8 mouse cellular contexts compared by ENCODE assay signal in genomic region chr7:144789601-144790556, GRCm38 (mm10). TPM values are rescaled to one million over a fixed set of nuclear protein-coding genes. Genes with fewer than 3 reads are reported as not detected.
A peak's percentile ranks its signal among the peaks of the same experiment; 100 is the strongest.
DNase-seq lines count a peak whose midpoint lies in the region; ATAC-seq and TF ChIP-seq lines count a peak whose summit lies in the region.

No protein-coding gene starts in this region.

- H3K27ac ChIP-seq in left cerebral cortex, adult 2 months, result no peak overlapping the region
- H3K27ac ChIP-seq in hindbrain, postnatal 0 days, result no peak overlapping the region
- H3K27ac ChIP-seq in neural tube, embryonic 11.5 days (ENCODE audit: low read depth, low read length), result no peak overlapping the region

- no peaks in the 10 kb centered on the region for H3K9me3 ChIP-seq in hindbrain, postnatal 0 days (ENCODE audit: low read length)
- H3K9me3 ChIP-seq in neural tube, embryonic 11.5 days (ENCODE audit: control insufficient read depth, low read length), result no peaks in the 10 kb centered on the region

- TF ChIP-seq CTCF in left cerebral cortex, adult 2 months (IDR thresholded peaks at IDR 0.05), result no peak; the same call in 1 of the 2 replicates
- TF ChIP-seq CTCF in hindbrain, postnatal 0 days (IDR thresholded peaks at IDR 0.05; ENCODE audit: low read depth), result peak; percentile 43

- peak overlapping the region; percentile 48 for H3K4me2 ChIP-seq in hindbrain, postnatal 0 days (ENCODE audit: low read depth, low read length)
- peak overlapping the region; percentile 35 for H3K4me2 ChIP-seq in neural tube, embryonic 11.5 days (ENCODE audit: low read depth)

- H3K4me1 ChIP-seq in hindbrain, postnatal 0 days (ENCODE audit: insufficient read depth, low read length), result no peaks in the 10 kb centered on the region
- no peaks in the 10 kb centered on the region for H3K4me1 ChIP-seq in neural tube, embryonic 11.5 days (ENCODE audit: control insufficient read depth, insufficient read depth, low read length)

- DNase-seq in left cerebral cortex, adult 2 months (ENCODE audit: extremely low spot score in 1 of 2, low spot score in 2 of 2), result no peak
- DNase-seq in left cerebral cortex, adult 11 months (ENCODE audit: low spot score), result no peak
- peak; percentile 58 for DNase-seq in embryo, embryonic 11 days
- DNase-seq in hindbrain, postnatal 0 days (ENCODE audit: low spot score), result peak; percentile 25
- peak; percentile 42 for DNase-seq in neural tube, embryonic 11.5 days (ENCODE audit: low spot score)
- DNase-seq in frontal cortex, postnatal 14 days (ENCODE audit: low spot score in 2 of 2), result no peak
- no peak for DNase-seq in urinary bladder, postnatal 25 days (ENCODE audit: low spot score)

- H3K36me3 ChIP-seq in hindbrain, postnatal 0 days (ENCODE audit: insufficient read depth, low read length), result no peaks in the 10 kb centered on the region
- H3K36me3 ChIP-seq in neural tube, embryonic 11.5 days (ENCODE audit: control insufficient read depth, insufficient read depth, low read length), result no peaks in the 10 kb centered on the region

- peak overlapping the region; percentile 16; the same call in 1 of the 2 replicates for H3K4me3 ChIP-seq in left cerebral cortex, adult 2 months
- H3K4me3 ChIP-seq in hindbrain, postnatal 0 days (ENCODE audit: low read length), result peak overlapping the region; percentile 23
- H3K4me3 ChIP-seq in neural tube, embryonic 11.5 days (ENCODE audit: low read depth, low read length), result peak overlapping the region; percentile 16

- WGBS in hindbrain, postnatal 0 days, result 49% methylated on average over 36 of the region's 36 CpGs
- WGBS in neural tube, embryonic 11.5 days, result 47% methylated on average over 36 of the region's 36 CpGs

- no peaks in the 10 kb centered on the region for H3K27me3 ChIP-seq in hindbrain, postnatal 0 days (ENCODE audit: insufficient read depth, low read length)
- H3K27me3 ChIP-seq in neural tube, embryonic 11.5 days (ENCODE audit: control insufficient read depth, insufficient read depth, low read length), result no peaks in the 10 kb centered on the region

- 0 out of 2 replicates have a peak, but pooled peaks have one; percentile 31 for ATAC-seq in hindbrain, postnatal 0 days
- ATAC-seq in neural tube, embryonic 11.5 days (ENCODE audit: insufficient read depth, low FRiP score, low TSS enrichment), result no peak
- no peak for ATAC-seq in activated CD4-positive, CD25-positive, alpha-beta regulatory T cell, adult 4 months

- intact Hi-C loops in left cerebral cortex, adult 2 months (cut with DNase I), result no loop called here

- no peak overlapping the region for H3K9ac ChIP-seq in hindbrain, postnatal 0 days (replicated peaks; ENCODE audit: low read length)
- no peak overlapping the region for H3K9ac ChIP-seq in neural tube, embryonic 11.5 days (ENCODE audit: low read length)

RNA-seq across cellular contexts. Expression of gene Ano1, which starts 38.1 kb away (rescaled TPM):
- 1 to 10 TPM; 2.2 to 4.5 TPM for total RNA-seq in left cerebral cortex, adult 2 months (2021)
- total RNA-seq in hindbrain, postnatal 0 days (2014; rRNA removed), result 5.8 and 9.0 TPM in 2 replicates
- 8.3 and 8.7 TPM in 2 replicates for polyA plus RNA-seq in hindbrain, postnatal 0 days (2015; fragmentation: Nextera tagmentation; extraction: Ambion mirVana)
- polyA plus RNA-seq in neural tube, embryonic 11.5 days (2014; fragmentation: Nextera tagmentation; extraction: Ambion mirVana), result 2.6 and 3.2 TPM in 2 replicates
- polyA plus RNA-seq in activated CD4-positive, CD25-positive, alpha-beta regulatory T cell, adult 4 months (2017; shearing (Covaris generic)), result under 1 TPM in 1 of 2 experiments, not detected in 1; 0.16 TPM

RNA-seq across cellular contexts. Expression of gene Fgf3, which starts 48.0 kb away (rescaled TPM):
- 1 to 10 TPM in 1 of 2 experiments, under 1 TPM in 1; 0.48 to 1.3 TPM for total RNA-seq in left cerebral cortex, adult 2 months (2021)
- 30.0 and 34.4 TPM in 2 replicates for total RNA-seq in hindbrain, postnatal 0 days (2014; rRNA removed)
- 9.9 and 11.5 TPM in 2 replicates for polyA plus RNA-seq in hindbrain, postnatal 0 days (2015; fragmentation: Nextera tagmentation; extraction: Ambion mirVana)
- 0.57 and 0.98 TPM in 2 replicates for polyA plus RNA-seq in neural tube, embryonic 11.5 days (2014; fragmentation: Nextera tagmentation; extraction: Ambion mirVana)
- polyA plus RNA-seq in activated CD4-positive, CD25-positive, alpha-beta regulatory T cell, adult 4 months (2017; shearing (Covaris generic)), result not detected

RNA-seq across cellular contexts. Expression of gene Fgf4, which starts 57.3 kb away (rescaled TPM):
- not detected for total RNA-seq in left cerebral cortex, adult 2 months (2021)
- total RNA-seq in hindbrain, postnatal 0 days (2014; rRNA removed), result not detected in 2 replicates
- polyA plus RNA-seq in hindbrain, postnatal 0 days (2015; fragmentation: Nextera tagmentation; extraction: Ambion mirVana), result not detected in 2 replicates
- 0.74 and 1.3 TPM in 2 replicates for polyA plus RNA-seq in neural tube, embryonic 11.5 days (2014; fragmentation: Nextera tagmentation; extraction: Ambion mirVana)
- not detected for polyA plus RNA-seq in activated CD4-positive, CD25-positive, alpha-beta regulatory T cell, adult 4 months (2017; shearing (Covaris generic))

Comparison
In these comparisons a context has a peak if more than half of its experiments do, and no peak if none do; other contexts are left out.
1. DNase-seq: peak in embryo, embryonic 11 days (single experiment), hindbrain, postnatal 0 days (single experiment) and neural tube, embryonic 11.5 days (single experiment); none in left cerebral cortex, adult 2 months (0 of 2), left cerebral cortex, adult 11 months (single experiment), frontal cortex, postnatal 14 days (0 of 2) and urinary bladder, postnatal 25 days (single experiment).
2. Peak in every context shown above with its lines, with median percentiles within 50 percentile points of each other: H3K4me3 ChIP-seq.